Mouse (Mus musculus): ENCODE results near the gene Lag3. TPM values are rescaled to one million over a fixed set of nuclear protein-coding genes. Genes with fewer than 3 reads are reported as not detected.

Gene Lag3
- polyA plus RNA-seq, 1 experiment from 2014 or later = 2.8 TPM

- Histone ChIP-seq H3K4me1 (peaks cover 81% of the 10 kb centered on the region), H3K36me3 (replicated peaks) (no peaks in the 10 kb centered on the region), H3K4me3 (peak overlapping the region; percentile 81; the same call in 1 of the 2 replicates), H3K9ac (peak overlapping the region; percentile 92), H3K27ac (peak overlapping the region; percentile 97), H3K9me3 (no peaks in the 10 kb centered on the region), H3K27me3 (replicated peaks) (no peaks in the 10 kb centered on the region), H3K4me2 (peak overlapping the region; percentile 75)
- WGBS = 80% methylated on average over 19 of the region's 19 CpGs
- ATAC-seq (replicated peaks) = no peak
Measured at GRCm38 (mm10) chr6:124861266-124861665, 50.2 kb downstream of the Lag3 start.

GRCm38 (mm10) chr6:124860511-124860910 lies 51.0 kb downstream of the Lag3 start:
- peaks cover 81% of the 10 kb centered on the region for H3K4me1 ChIP-seq
- H3K9ac ChIP-seq = peak overlapping the region; percentile 92; the same call in 1 of the 2 replicates
- 77% methylated on average over 9 of the region's 9 CpGs for WGBS
- peak overlapping the region; percentile 77 for H3K27ac ChIP-seq
- no peak for ATAC-seq (replicated peaks)
- no peaks in the 10 kb centered on the region for H3K27me3 ChIP-seq (replicated peaks)
- peak overlapping the region; percentile 8 for H3K4me3 ChIP-seq
- H3K36me3 ChIP-seq (replicated peaks) = no peaks in the 10 kb centered on the region
- no peaks in the 10 kb centered on the region for H3K9me3 ChIP-seq
- peak overlapping the region; percentile 75 for H3K4me2 ChIP-seq

- peak overlapping the region; percentile 77 for H3K27ac ChIP-seq
- H3K4me3 ChIP-seq = peak overlapping the region; percentile 8
- no peaks in the 10 kb centered on the region for H3K36me3 ChIP-seq (replicated peaks)
- H3K4me2 ChIP-seq = peak overlapping the region; percentile 75
- WGBS = 4% methylated on average over 12 of the region's 12 CpGs
- no peaks in the 10 kb centered on the region for H3K27me3 ChIP-seq (replicated peaks)
- peak overlapping the region; percentile 92 for H3K9ac ChIP-seq
- peaks cover 77% of the 10 kb centered on the region for H3K4me1 ChIP-seq
- no peak for ATAC-seq (replicated peaks)
- H3K9me3 ChIP-seq = no peaks in the 10 kb centered on the region
Measured at GRCm38 (mm10) chr6:124859725-124860124, 51.8 kb downstream of the Lag3 start.

- Histone ChIP-seq H3K4me3 (no peak overlapping the region), H3K9me3 (no peaks in the 10 kb centered on the region), H3K4me1 (peaks cover 69% of the 10 kb centered on the region), H3K36me3 (replicated peaks) (no peaks in the 10 kb centered on the region), H3K9ac (no peak overlapping the region), H3K27me3 (replicated peaks) (no peaks in the 10 kb centered on the region), H3K4me2 (peak overlapping the region; percentile 87), H3K27ac (0 out of 2 replicates have a peak overlapping the region, but pooled peaks have one; percentile 99)
- no peak for ATAC-seq (replicated peaks)
- 81% methylated on average over 27 of the region's 28 CpGs for WGBS
Measured at GRCm38 (mm10) chr6:124858561-124859318, 52.8 kb downstream of the Lag3 start.

- Histone ChIP-seq H3K9me3 (no peaks in the 10 kb centered on the region), H3K9ac (peak overlapping the region; percentile 94; the same call in 1 of the 2 replicates), H3K4me3 (peak overlapping the region; percentile 74), H3K36me3 (replicated peaks) (no peaks in the 10 kb centered on the region), H3K4me1 (peaks cover 66% of the 10 kb centered on the region), H3K27me3 (replicated peaks) (no peaks in the 10 kb centered on the region), H3K27ac (peak overlapping the region; percentile 99), H3K4me2 (peak overlapping the region; percentile 87)
- no peak for ATAC-seq (replicated peaks)
- WGBS = 25% methylated on average over 26 of the region's 26 CpGs
Measured at GRCm38 (mm10) chr6:124857840-124858530, 53.5 kb downstream of the Lag3 start.

GRCm38 (mm10) chr6:124856916-124857839 lies 54.3 kb downstream of the Lag3 start, which contains the start of gene P3h3:
P3h3 (minus strand) TSS chr6:124857752.
- H3K27ac ChIP-seq = peak within 1 kb of the TSS; percentile 99
- H3K9me3 ChIP-seq = no peaks in the 10 kb centered on the region
- H3K27me3 ChIP-seq (replicated peaks) = no peaks in the 10 kb centered on the region
- H3K4me2 ChIP-seq = peak within 1 kb of the TSS; percentile 87
- peaks cover 58% of the 10 kb centered on the region for H3K4me1 ChIP-seq
- WGBS = under 1% methylated on average over 75 of the region's 86 CpGs
- H3K36me3 ChIP-seq (replicated peaks) = 0 out of 2 replicates have a peak, but pooled peaks cover 4% of the 10 kb centered on the region
- H3K9ac ChIP-seq = peak within 1 kb of the TSS; percentile 94
- peak; percentile 91 for ATAC-seq (replicated peaks)
- H3K4me3 ChIP-seq = peak within 1 kb of the TSS; percentile 74

GRCm38 (mm10) chr6:124856321-124856720 lies 55.2 kb downstream of the Lag3 start:
- H3K9ac ChIP-seq = peak overlapping the region; percentile 94
- H3K4me1 ChIP-seq = peaks cover 50% of the 10 kb centered on the region
- 3% methylated on average over 14 of the region's 14 CpGs for WGBS
- no peaks in the 10 kb centered on the region for H3K9me3 ChIP-seq
- H3K36me3 ChIP-seq (replicated peaks) = 0 out of 2 replicates have a peak, but pooled peaks cover 4% of the 10 kb centered on the region
- no peaks in the 10 kb centered on the region for H3K27me3 ChIP-seq (replicated peaks)
- ATAC-seq (replicated peaks) = peak; percentile 89
- H3K27ac ChIP-seq = peak overlapping the region; percentile 99
- H3K4me2 ChIP-seq = peak overlapping the region; percentile 87
- H3K4me3 ChIP-seq = peak overlapping the region; percentile 74

GRCm38 (mm10) chr6:124854647-124855046 lies 56.9 kb downstream of the Lag3 start:
- no peak for ATAC-seq (replicated peaks)
- 72% methylated on average over 12 of the region's 12 CpGs for WGBS
- peaks cover 33% of the 10 kb centered on the region for H3K4me1 ChIP-seq
- H3K27ac ChIP-seq = no peak overlapping the region
- no peaks in the 10 kb centered on the region for H3K27me3 ChIP-seq (replicated peaks)
- no peaks in the 10 kb centered on the region for H3K9me3 ChIP-seq
- H3K9ac ChIP-seq = no peak overlapping the region
- H3K4me2 ChIP-seq = no peak overlapping the region
- H3K4me3 ChIP-seq = no peak overlapping the region
- 0 out of 2 replicates have a peak, but pooled peaks cover 4% of the 10 kb centered on the region for H3K36me3 ChIP-seq (replicated peaks)

Other genes with a start within 250 kb of the Lag3 start
- 45.6 and 51.9 TPM in 2 replicates for gene Lpcat3, start 248.7 kb downstream of the Lag3 start, polyA plus RNA-seq (2015; fragmentation: Nextera tagmentation; extraction: Ambion mirVana)
- 107 and 109 TPM in 2 replicates for gene Emg1, start 199.5 kb downstream of the Lag3 start, polyA plus RNA-seq (2015; fragmentation: Nextera tagmentation; extraction: Ambion mirVana)
- 254 and 256 TPM in 2 replicates for gene Phb2, start 199.4 kb downstream of the Lag3 start, polyA plus RNA-seq (2015; fragmentation: Nextera tagmentation; extraction: Ambion mirVana)
- 3.9 and 5.6 TPM in 2 replicates for gene Ptpn6, start 173.0 kb downstream of the Lag3 start, polyA plus RNA-seq (2015; fragmentation: Nextera tagmentation; extraction: Ambion mirVana)
- gene Grcc10, start 170.3 kb downstream of the Lag3 start, polyA plus RNA-seq (2015; fragmentation: Nextera tagmentation; extraction: Ambion mirVana) = 668 and 674 TPM in 2 replicates
- not detected in 2 replicates for gene Gm45234, start 155.7 kb downstream of the Lag3 start, polyA plus RNA-seq (2015; fragmentation: Nextera tagmentation; extraction: Ambion mirVana)
- gene Atn1, start 155.2 kb downstream of the Lag3 start, polyA plus RNA-seq (2015; fragmentation: Nextera tagmentation; extraction: Ambion mirVana) = 32.7 and 34.3 TPM in 2 replicates
- 89.2 and 90.8 TPM in 2 replicates for gene Eno2, start 142.0 kb downstream of the Lag3 start, polyA plus RNA-seq (2015; fragmentation: Nextera tagmentation; extraction: Ambion mirVana)
- gene Lrrc23, start 132.0 kb downstream of the Lag3 start, polyA plus RNA-seq (2015; fragmentation: Nextera tagmentation; extraction: Ambion mirVana) = 4.8 and 6.7 TPM in 2 replicates
- 8.8 and 10.1 TPM in 2 replicates for gene Spsb2, start 103.0 kb downstream of the Lag3 start, polyA plus RNA-seq (2015; fragmentation: Nextera tagmentation; extraction: Ambion mirVana)
- gene Tpi1, start 97.4 kb downstream of the Lag3 start, polyA plus RNA-seq (2015; fragmentation: Nextera tagmentation; extraction: Ambion mirVana) = 383 and 391 TPM in 2 replicates
- 233 and 234 TPM in 2 replicates for gene Usp5, start 82.2 kb downstream of the Lag3 start, polyA plus RNA-seq (2015; fragmentation: Nextera tagmentation; extraction: Ambion mirVana)
- 23.2 and 32.9 TPM in 2 replicates for gene Cdca3, start 82.2 kb downstream of the Lag3 start, polyA plus RNA-seq (2015; fragmentation: Nextera tagmentation; extraction: Ambion mirVana)
- gene Gnb3, start 71.4 kb downstream of the Lag3 start, polyA plus RNA-seq (2015; fragmentation: Nextera tagmentation; extraction: Ambion mirVana) = 2.6 and 2.8 TPM in 2 replicates
- 16.1 and 18.1 TPM in 2 replicates for gene P3h3, start 54.0 kb downstream of the Lag3 start, polyA plus RNA-seq (2015; fragmentation: Nextera tagmentation; extraction: Ambion mirVana)
- 41.0 and 42.0 TPM in 2 replicates for gene Gpr162, start 47.7 kb downstream of the Lag3 start, polyA plus RNA-seq (2015; fragmentation: Nextera tagmentation; extraction: Ambion mirVana)
- 0.21 and 0.33 TPM in 2 replicates for gene Cd4, start 23.5 kb downstream of the Lag3 start, polyA plus RNA-seq (2015; fragmentation: Nextera tagmentation; extraction: Ambion mirVana)
- 880 and 884 TPM in 2 replicates for gene Ptms, start 8.4 kb upstream of the Lag3 start, polyA plus RNA-seq (2015; fragmentation: Nextera tagmentation; extraction: Ambion mirVana)
- 559 and 568 TPM in 2 replicates for gene Mlf2, start 19.7 kb upstream of the Lag3 start, polyA plus RNA-seq (2015; fragmentation: Nextera tagmentation; extraction: Ambion mirVana)
- 94.5 and 95.5 TPM in 2 replicates for gene Cops7a, start 53.8 kb upstream of the Lag3 start, polyA plus RNA-seq (2015; fragmentation: Nextera tagmentation; extraction: Ambion mirVana)
- 70.8 and 75.8 TPM in 2 replicates for gene Pianp, start 85.0 kb upstream of the Lag3 start, polyA plus RNA-seq (2015; fragmentation: Nextera tagmentation; extraction: Ambion mirVana)
- 19.1 and 19.9 TPM in 2 replicates for gene Zfp384, start 97.4 kb upstream of the Lag3 start, polyA plus RNA-seq (2015; fragmentation: Nextera tagmentation; extraction: Ambion mirVana)
- 165 and 178 TPM in 2 replicates for gene Ing4, start 128.1 kb upstream of the Lag3 start, polyA plus RNA-seq (2015; fragmentation: Nextera tagmentation; extraction: Ambion mirVana)
- gene Acrbp, start 138.0 kb upstream of the Lag3 start, polyA plus RNA-seq (2015; fragmentation: Nextera tagmentation; extraction: Ambion mirVana) = 18.4 and 19.6 TPM in 2 replicates
- 0.56 and 0.60 TPM in 2 replicates for gene Lpar5, start 156.2 kb upstream of the Lag3 start, polyA plus RNA-seq (2015; fragmentation: Nextera tagmentation; extraction: Ambion mirVana)
- 105 and 125 TPM in 2 replicates for gene Chd4, start 184.3 kb upstream of the Lag3 start, polyA plus RNA-seq (2015; fragmentation: Nextera tagmentation; extraction: Ambion mirVana)
- gene Nop2, start 220.2 kb upstream of the Lag3 start, polyA plus RNA-seq (2015; fragmentation: Nextera tagmentation; extraction: Ambion mirVana) = 48.4 and 49.1 TPM in 2 replicates
- 22.0 and 23.3 TPM in 2 replicates for gene Iffo1, start 233.5 kb upstream of the Lag3 start, polyA plus RNA-seq (2015; fragmentation: Nextera tagmentation; extraction: Ambion mirVana)

All from midbrain, embryonic 15.5 days (tissue).